Mouse (Mus musculus) ES-Bruce4 (cell line): ENCODE measurements around the gene Galnt9. TPM values are rescaled to one million over a fixed set of nuclear protein-coding genes. Genes with fewer than 3 reads are reported as not detected.

ENCODE experiments used
- H3K27ac ChIP-seq: 2 replicates; pipeline ENCODE4 v1.5.1; 2012; ENCODE audit warnings: low read length, inconsistent platforms; ENCODE audit not compliant: insufficient read depth
- H3K27me3 ChIP-seq: 2 replicates; pipeline ENCODE4 v1.6.1; 2012; ENCODE audit warnings: mild to moderate bottlenecking, low read length, inconsistent platforms; ENCODE audit not compliant: control insufficient read depth, poor library complexity, insufficient read depth, severe bottlenecking
- H3K36me3 ChIP-seq: 2 replicates; pipeline ENCODE4 v1.6.1; 2012; ENCODE audit warnings: inconsistent platforms, mild to moderate bottlenecking, low read length, moderate library complexity; ENCODE audit not compliant: control insufficient read depth, poor library complexity, insufficient read depth, severe bottlenecking
- H3K4me1 ChIP-seq: one replicate; pipeline ENCODE4 v1.8.1; 2011; ENCODE audit warnings: low read length; ENCODE audit not compliant: control insufficient read depth, insufficient read depth
- H3K4me3 ChIP-seq: 2 replicates; pipeline ENCODE4 v1.5.1; 2011; ENCODE audit warnings: low read depth, mild to moderate bottlenecking, low read length
- H3K9ac ChIP-seq: 2 replicates; pipeline ENCODE4 v1.6.1; 2012; ENCODE audit warnings: low read depth, mild to moderate bottlenecking, inconsistent platforms; ENCODE audit not compliant: poor library complexity, severe bottlenecking
- H3K9me3 ChIP-seq: replicated peaks from 2 replicates; pipeline ENCODE4 v1.6.1; 2012; ENCODE audit warnings: mild to moderate bottlenecking, low read length, inconsistent platforms; ENCODE audit not compliant: control insufficient read depth, poor library complexity, insufficient read depth, severe bottlenecking
- CTCF ChIP-seq: IDR thresholded peaks from one replicate; pipeline ENCODE4 v1.8.1; 2011; ENCODE audit warnings: low read depth, low read length
- EP300 ChIP-seq: IDR thresholded peaks from 2 replicates; pipeline ENCODE4 v1.6.1; 2011; ENCODE audit warnings: low read depth, low read length; ENCODE audit not compliant: insufficient read depth
- POLR2A ChIP-seq: IDR thresholded peaks from one replicate; pipeline ENCODE4 v1.8.1; 2011; ENCODE audit warnings: low read length; ENCODE audit not compliant: insufficient read depth
- polyA plus RNA-seq: library from polyadenylated mRNA; stranded (reverse); fragments of >200 nt; gene quantifications from 2 replicates; pipeline ENCODE4 v1.2.4, GENCODE M21; 2011; ENCODE audit warnings: low read depth; ENCODE audit not compliant: missing spikeins, insufficient read depth, insufficient read length

The Galnt9 gene
- polyA plus RNA-seq, 1 experiment: 0.69 TPM

GRCm38 (mm10) chr5:110513791-110514190 is 30.4 kb upstream of the Galnt9 start:
- H3K27ac ChIP-seq: no peak overlapping the region
- no peak overlapping the region for H3K4me3 ChIP-seq
- no peaks in the 10 kb centered on the region for H3K27me3 ChIP-seq
- no peak overlapping the region for H3K9ac ChIP-seq
- no peaks in the 10 kb centered on the region for H3K9me3 ChIP-seq
- H3K36me3 ChIP-seq: no peaks in the 10 kb centered on the region
- H3K4me1 ChIP-seq: no peaks in the 10 kb centered on the region
- no peak for TF ChIP-seq EP300

GRCm38 (mm10) chr5:110514694-110515093 is 29.5 kb upstream of the Galnt9 start:
- Histone ChIP-seq H3K27ac (no peak overlapping the region), H3K36me3 (no peaks in the 10 kb centered on the region), H3K4me1 (no peaks in the 10 kb centered on the region), H3K27me3 (no peaks in the 10 kb centered on the region), H3K9ac (no peak overlapping the region), H3K9me3 (no peaks in the 10 kb centered on the region), H3K4me3 (no peak overlapping the region)
- TF ChIP-seq EP300 (no peak), POLR2A (no peak), CTCF (no peak)

GRCm38 (mm10) chr5:110516390-110516789 is 27.8 kb upstream of the Galnt9 start:
- no peak overlapping the region for H3K27ac ChIP-seq
- no peak overlapping the region for H3K9ac ChIP-seq
- H3K9me3 ChIP-seq: no peaks in the 10 kb centered on the region
- TF ChIP-seq CTCF (no peak), EP300 (no peak), POLR2A (no peak)
- H3K27me3 ChIP-seq: no peaks in the 10 kb centered on the region
- H3K36me3 ChIP-seq: no peaks in the 10 kb centered on the region
- no peak overlapping the region for H3K4me3 ChIP-seq
- no peaks in the 10 kb centered on the region for H3K4me1 ChIP-seq

- H3K27ac ChIP-seq: no peak overlapping the region
- TF ChIP-seq EP300 (0 out of 2 replicates have a peak, but pooled peaks have one; percentile 6), CTCF (no peak)
- no peak overlapping the region for H3K9ac ChIP-seq
- no peaks in the 10 kb centered on the region for H3K9me3 ChIP-seq
- H3K4me1 ChIP-seq: no peaks in the 10 kb centered on the region
- H3K27me3 ChIP-seq: no peaks in the 10 kb centered on the region
- no peak overlapping the region for H3K4me3 ChIP-seq
- no peaks in the 10 kb centered on the region for H3K36me3 ChIP-seq
Observed at GRCm38 (mm10) chr5:110518086-110518783, 25.9 kb upstream of the Galnt9 start.

GRCm38 (mm10) chr5:110520974-110521373 is 23.2 kb upstream of the Galnt9 start:
- Histone ChIP-seq H3K9ac (no peak overlapping the region), H3K9me3 (no peaks in the 10 kb centered on the region), H3K4me1 (no peaks in the 10 kb centered on the region), H3K27ac (no peak overlapping the region), H3K36me3 (no peaks in the 10 kb centered on the region), H3K27me3 (no peaks in the 10 kb centered on the region), H3K4me3 (no peak overlapping the region)
- TF ChIP-seq POLR2A (no peak), CTCF (no peak), EP300 (no peak)

- no peaks in the 10 kb centered on the region for H3K36me3 ChIP-seq
- no peak for TF ChIP-seq EP300
- no peak for TF ChIP-seq CTCF
- TF ChIP-seq POLR2A: no peak
Observed at GRCm38 (mm10) chr5:110521822-110522221, 22.3 kb upstream of the Galnt9 start.

GRCm38 (mm10) chr5:110523296-110523695 is 20.9 kb upstream of the Galnt9 start:
- Histone ChIP-seq H3K9ac (no peak overlapping the region), H3K9me3 (no peaks in the 10 kb centered on the region), H3K4me1 (no peaks in the 10 kb centered on the region), H3K27me3 (no peaks in the 10 kb centered on the region), H3K36me3 (no peaks in the 10 kb centered on the region), H3K4me3 (no peak overlapping the region), H3K27ac (no peak overlapping the region)
- TF ChIP-seq CTCF: no peak
- no peak for TF ChIP-seq POLR2A
- TF ChIP-seq EP300: no peak

More at GRCm38 (mm10) chr5:110521822-110522221, 22.3 kb upstream of the Galnt9 start:
- H3K4me3 ChIP-seq: no peak overlapping the region
- no peaks in the 10 kb centered on the region for H3K9me3 ChIP-seq
- H3K4me1 ChIP-seq: no peaks in the 10 kb centered on the region
- no peak overlapping the region for H3K9ac ChIP-seq
- no peaks in the 10 kb centered on the region for H3K27me3 ChIP-seq
- no peak overlapping the region for H3K27ac ChIP-seq
